In the genomic region with DNA sequence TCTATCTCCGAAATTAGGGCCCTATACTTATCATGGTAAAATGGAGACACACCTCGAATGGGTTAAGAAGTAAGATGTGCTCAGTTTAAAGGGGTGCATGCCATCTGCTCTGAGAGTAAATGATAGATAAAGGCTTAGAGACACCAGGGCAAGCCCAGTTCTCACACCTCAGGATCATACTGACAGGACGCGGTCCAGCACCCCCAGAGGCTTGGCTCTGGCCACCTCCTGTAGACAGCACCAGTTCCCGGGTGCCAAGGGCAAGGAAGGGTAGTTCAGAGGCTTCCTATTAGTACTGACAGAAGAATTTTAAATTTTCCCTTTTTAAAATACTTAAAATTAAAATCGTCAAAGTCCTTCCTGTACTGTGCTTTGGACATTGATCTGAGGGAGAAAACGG, we compare ENCODE assay signal across 17 mouse cellular contexts.
DNase-seq lines count a peak whose midpoint lies in the region; ATAC-seq lines count a peak whose summit lies in the region.
"Had no signal": no experiment of that assay in that cellular context is flagged by ENCODE, and none has a peak within 500 bp of the region (broad histone marks: within the 10 kb centered on the region; RNA-seq: fewer than 3 reads in every experiment).

No protein-coding gene starts in this region.

- 0 out of 2 replicates have a peak, but pooled peaks have one; percentile 13 for ATAC-seq in forebrain, embryonic 13.5 days
- ATAC-seq in kidney, embryonic 14.5 days (ENCODE audit: low FRiP score, low TSS enrichment), result 0 out of 2 replicates have a peak, but pooled peaks have one; percentile 28
- ATAC-seq in megakaryocyte progenitor cell, adult 5-6 weeks (replicated peaks; ENCODE audit: poor library complexity), result 0 out of 2 replicates have a peak, but pooled peaks have one; percentile 42
- ATAC-seq in frontal cortex, adult (ENCODE audit: low TSS enrichment), result no peak

- no peak for DNase-seq in forebrain, embryonic 10.5 days (ENCODE audit: extremely low spot score, low spot score)
- peak; percentile 33 to 42 for DNase-seq in cerebellum, adult 18-20 months
- no peak for DNase-seq in gastrocnemius, postnatal 10 days
- DNase-seq: layer of hippocampus, postnatal 36 days; midbrain, embryonic 14.5 days; thymus, postnatal 25 days had no signal

- H3K4me3 ChIP-seq in forebrain, embryonic 13.5 days, result no peak overlapping the region
- no peak overlapping the region for H3K4me3 ChIP-seq in forebrain, embryonic 10.5 days
- H3K4me3 ChIP-seq in kidney, embryonic 14.5 days (ENCODE audit: low read length), result no peak overlapping the region
- H3K4me3 ChIP-seq: embryonic facial prominence, embryonic 15.5 days; heart, embryonic 13.5 days; layer of hippocampus, adult 2 months; liver, embryonic 15.5 days; neural tube, embryonic 13.5 days had no signal

- no peaks in the 10 kb centered on the region for H3K27me3 ChIP-seq in forebrain, embryonic 13.5 days
- H3K27me3 ChIP-seq in forebrain, embryonic 10.5 days (ENCODE audit: poor library complexity, severe bottlenecking), result no peaks in the 10 kb centered on the region
- H3K27me3 ChIP-seq in kidney, embryonic 14.5 days (ENCODE audit: control insufficient read depth, insufficient read depth, low read length), result no peaks in the 10 kb centered on the region
- H3K27me3 ChIP-seq: CH12.LX; embryonic facial prominence, embryonic 15.5 days; heart, embryonic 13.5 days; liver, embryonic 15.5 days; neural tube, embryonic 13.5 days had no signal

- no peaks in the 10 kb centered on the region for H3K9me3 ChIP-seq in forebrain, embryonic 13.5 days (replicated peaks)
- peaks cover 2% of the 10 kb centered on the region; the same call in 1 of the 2 replicates for H3K9me3 ChIP-seq in forebrain, embryonic 10.5 days
- no peaks in the 10 kb centered on the region for H3K9me3 ChIP-seq in kidney, embryonic 14.5 days (ENCODE audit: control insufficient read depth, low read length)
- H3K9me3 ChIP-seq: embryonic facial prominence, embryonic 15.5 days; liver, embryonic 15.5 days; neural tube, embryonic 13.5 days had no signal

- H3K4me2 ChIP-seq in forebrain, embryonic 13.5 days, result no peak overlapping the region
- no peak overlapping the region for H3K4me2 ChIP-seq in kidney, embryonic 14.5 days (replicated peaks; ENCODE audit: low read depth, low read length)
- H3K4me2 ChIP-seq: embryonic facial prominence, embryonic 15.5 days; heart, embryonic 13.5 days; hindbrain, embryonic 14.5 days; liver, embryonic 15.5 days; neural tube, embryonic 13.5 days had no signal

- no peaks in the 10 kb centered on the region for H3K4me1 ChIP-seq in forebrain, embryonic 13.5 days
- no peaks in the 10 kb centered on the region; the same call in 1 of the 2 replicates for H3K4me1 ChIP-seq in forebrain, embryonic 10.5 days
- H3K4me1 ChIP-seq in kidney, embryonic 14.5 days (ENCODE audit: control insufficient read depth, insufficient read depth, low read length), result no peaks in the 10 kb centered on the region
- H3K4me1 ChIP-seq: embryonic facial prominence, embryonic 15.5 days; liver, embryonic 15.5 days; neural tube, embryonic 13.5 days had no signal

- H3K27ac ChIP-seq in forebrain, embryonic 13.5 days, result no peak overlapping the region
- no peak overlapping the region for H3K27ac ChIP-seq in forebrain, embryonic 10.5 days
- no peak overlapping the region for H3K27ac ChIP-seq in kidney, embryonic 14.5 days (ENCODE audit: low read depth, low read length)
- H3K27ac ChIP-seq: embryonic facial prominence, embryonic 15.5 days; heart, embryonic 13.5 days; hindbrain, embryonic 14.5 days; layer of hippocampus, adult 2 months; liver, embryonic 15.5 days; neural tube, embryonic 13.5 days had no signal

- 0 out of 2 replicates have a peak, but pooled peaks cover 3% of the 10 kb centered on the region for H3K36me3 ChIP-seq in forebrain, embryonic 13.5 days (ENCODE audit: poor library complexity, severe bottlenecking)
- H3K36me3 ChIP-seq in forebrain, embryonic 10.5 days (replicated peaks), result peaks cover 10% of the 10 kb centered on the region
- no peaks in the 10 kb centered on the region for H3K36me3 ChIP-seq in kidney, embryonic 14.5 days (ENCODE audit: control insufficient read depth, insufficient read depth, low read length)

- WGBS in forebrain, embryonic 13.5 days, result 90% methylated on average over 7 of the region's 7 CpGs
- 92% methylated on average over 7 of the region's 7 CpGs for WGBS in forebrain, embryonic 10.5 days
- 83% methylated on average over 7 of the region's 7 CpGs for WGBS in kidney, embryonic 14.5 days

- H3K9ac ChIP-seq in forebrain, embryonic 13.5 days, result no peak overlapping the region
- no peak overlapping the region for H3K9ac ChIP-seq in kidney, embryonic 14.5 days (ENCODE audit: low read depth, low read length)
- H3K9ac ChIP-seq: embryonic facial prominence, embryonic 15.5 days; heart, embryonic 13.5 days; hindbrain, embryonic 14.5 days; liver, embryonic 15.5 days; neural tube, embryonic 13.5 days had no signal

Comparison
In these comparisons a context has a peak if more than half of its experiments do, and no peak if none do; other contexts are left out.
1. DNase-seq: peak in cerebellum, adult 18-20 months (2 of 2); none in forebrain, embryonic 10.5 days (single experiment) and gastrocnemius, postnatal 10 days (single experiment).